Comparison of ENCODE assay signal across 8 mouse cellular contexts in the genomic region with DNA sequence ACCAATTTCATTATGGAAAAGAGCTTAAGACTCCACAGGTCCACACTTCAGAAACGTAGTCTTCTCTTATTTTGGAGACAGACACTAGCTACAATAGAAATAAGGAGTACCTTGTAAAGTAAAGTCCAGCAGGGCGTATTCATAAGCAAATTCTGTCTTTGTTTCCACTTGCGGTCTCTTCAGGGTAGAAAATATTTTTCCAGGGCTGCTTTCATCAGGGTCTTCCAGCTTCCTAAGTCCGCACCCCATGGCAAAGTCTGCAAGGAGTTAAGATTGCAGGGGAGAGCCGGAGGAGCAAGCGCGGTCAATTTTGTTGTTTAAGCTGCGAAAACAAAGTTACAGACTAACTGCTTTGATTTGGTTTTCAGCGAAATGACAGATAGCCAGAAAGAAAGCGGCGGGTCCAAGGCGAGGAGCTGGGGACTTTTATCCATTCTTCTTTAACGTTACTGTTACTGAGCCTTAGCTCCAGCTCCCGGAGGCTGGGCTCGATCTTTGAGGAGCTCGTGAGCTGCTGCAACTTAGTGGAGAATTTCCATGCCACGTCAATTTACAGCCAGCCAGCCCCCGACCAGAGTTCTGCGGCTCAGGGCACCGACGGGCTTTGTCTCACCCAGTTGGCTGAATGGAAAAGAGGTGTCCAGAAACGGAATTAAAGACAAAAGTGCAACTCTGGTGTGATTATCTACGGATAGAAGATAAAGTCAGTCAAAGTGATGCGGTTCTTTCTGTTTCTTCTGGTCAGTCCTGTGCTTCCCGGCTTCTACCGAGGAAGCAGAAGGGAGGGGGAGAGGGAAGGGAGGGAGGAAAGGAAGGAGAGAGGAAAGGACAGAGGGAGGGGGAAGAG. TPM values are rescaled to one million over a fixed set of nuclear protein-coding genes. Genes with fewer than 3 reads are reported as not detected.
DNase-seq lines count a peak whose midpoint lies in the region; ATAC-seq lines count a peak whose summit lies in the region.

A gene (minus strand): TSS at position 772 of the 847 bp plus-strand sequence.

- H3K9ac ChIP-seq in embryonic facial prominence, embryonic 15.5 days, result peak within 1 kb of the TSS; percentile 60

- H3K27me3 ChIP-seq in embryonic facial prominence, embryonic 15.5 days, result no peaks in the 10 kb centered on the region

- intact Hi-C loops in heart, postnatal 25 days (cut with DNase I), result no loop called here
- intact Hi-C loops in left cerebral cortex, postnatal 10 days (cut with DNase I), result no loop called here

- H3K9me3 ChIP-seq in embryonic facial prominence, embryonic 15.5 days (replicated peaks), result no peaks in the 10 kb centered on the region

- peak; percentile 18 for DNase-seq in urinary bladder, postnatal 14 days (ENCODE audit: low spot score)
- DNase-seq in urinary bladder, postnatal 10 days (ENCODE audit: low spot score), result no peak
- no peak for DNase-seq in heart, postnatal 25 days (ENCODE audit: low spot score)
- peak in 1 of 2 experiments; percentile 39 for DNase-seq in left cerebral cortex, postnatal 10 days (ENCODE audit: extremely low spot score in 1 of 2, low spot score in 2 of 2)
- DNase-seq in thymus, postnatal 4 days, result no peak

- H3K4me3 ChIP-seq in embryonic facial prominence, embryonic 15.5 days (replicated peaks), result peak within 1 kb of the TSS; percentile 55

- peak within 1 kb of the TSS; percentile 55 for H3K4me2 ChIP-seq in embryonic facial prominence, embryonic 15.5 days (replicated peaks)

- no peaks in the 10 kb centered on the region for H3K36me3 ChIP-seq in embryonic facial prominence, embryonic 15.5 days

- H3K27ac ChIP-seq in embryonic facial prominence, embryonic 15.5 days (replicated peaks), result peak within 1 kb of the TSS; percentile 93

- H3K4me1 ChIP-seq in embryonic facial prominence, embryonic 15.5 days, result peaks cover 19% of the 10 kb centered on the region

- peak; percentile 78 for ATAC-seq in embryonic facial prominence, embryonic 15.5 days (ENCODE audit: insufficient number of reproducible peaks, low FRiP score, low TSS enrichment, low read depth)
- 0 out of 2 replicates have a peak, but pooled peaks have one; percentile 6 for ATAC-seq in megakaryocyte progenitor cell, adult 5-6 weeks (replicated peaks; ENCODE audit: poor library complexity)
- ATAC-seq in inflammation-experienced regulatory T-cells, adult 6 months, result no peak

- 1% methylated on average over 26 of the region's 26 CpGs for WGBS in embryonic facial prominence, embryonic 15.5 days

RNA-seq across cellular contexts. Expression of the gene that starts here (rescaled TPM):
- polyA plus RNA-seq in embryonic facial prominence, embryonic 15.5 days (2015; fragmentation: Nextera tagmentation; extraction: Ambion mirVana), result 23.1 and 23.3 TPM in 2 replicates
- total RNA-seq in heart, postnatal 25 days (2021), result 10 to 100 TPM; 14.2 to 14.4 TPM
- total RNA-seq in left cerebral cortex, postnatal 10 days (2021), result 10 to 100 TPM; 14.3 to 17.6 TPM
- total RNA-seq in megakaryocyte progenitor cell, adult 5-6 weeks (2015), result 0.71 and 0.86 TPM in 2 replicates
- total RNA-seq in megakaryocyte progenitor cell, adult 5-6 weeks (2017), result 1.3 and 2.5 TPM in 2 replicates
- 1 to 10 TPM; 1.4 to 4.8 (median 3.6) TPM for polyA plus RNA-seq in inflammation-experienced regulatory T-cells, adult 6 months (2017; shearing (Covaris generic))

Comparison
In these comparisons a context has a peak if more than half of its experiments do, and no peak if none do; other contexts are left out.
1. RNA of the gene that starts here (total RNA-seq): 14.3 to 17.6 TPM in left cerebral cortex, postnatal 10 days and 14.2 to 14.4 TPM in heart, postnatal 25 days; 0.71 to 2.5 TPM in megakaryocyte progenitor cell, adult 5-6 weeks; every median in the first group is over 4 times any median in the second.